Mouse (Mus musculus) heart, embryonic 16.5 days (tissue): ENCODE results near the gene Aim2. TPM values are rescaled to one million over a fixed set of nuclear protein-coding genes. Genes with fewer than 3 reads are reported as not detected.
A peak's percentile ranks its signal among the peaks of the same experiment; 100 is the strongest.
"Not testable (repeated sequence)": the region's sequence is repeated elsewhere in the genome, so short reads cannot be mapped to it uniquely, and the experiment has no call there.

Source experiments
- ATAC-seq: fragments of 200-750 bp; cut with Nextera tagmentation; replicated peaks from 2 replicates; pipeline ENCODE4 v1.8.0; 2017; ENCODE audit warnings: moderate number of reproducible peaks; ENCODE audit not compliant: insufficient read depth, low FRiP score; ENCODE audit errors: extremely low read depth
- H3K27ac ChIP-seq: fragments of 300-500 bp; sonication (generic); 2 replicates; pipeline ENCODE4 v1.5.1; 2014; ENCODE audit warnings: mild to moderate bottlenecking, low read length, control low read depth, moderate library complexity
- H3K27me3 ChIP-seq: fragments of 300-500 bp; sonication (generic); 2 replicates; pipeline ENCODE4 v1.6.1; 2014; ENCODE audit warnings: low read length, mixed read lengths; ENCODE audit not compliant: control insufficient read depth, insufficient read depth
- H3K36me3 ChIP-seq: fragments of 300-500 bp; sonication (generic); 2 replicates; pipeline ENCODE4 v1.6.1; 2014; ENCODE audit not compliant: control insufficient read depth, insufficient read depth
- H3K4me1 ChIP-seq: fragments of 300-500 bp; sonication (generic); 2 replicates; pipeline ENCODE4 v1.6.1; 2014; ENCODE audit warnings: low read length, mixed read lengths; ENCODE audit not compliant: control insufficient read depth, insufficient read depth
- H3K4me2 ChIP-seq: fragments of 300-500 bp; sonication (generic); 2 replicates; pipeline ENCODE4 v1.6.1; 2014; ENCODE audit warnings: low read depth, mild to moderate bottlenecking, control low read depth, low read length
- H3K4me3 ChIP-seq: fragments of 300-500 bp; sonication (generic); 2 replicates; pipeline ENCODE4 v1.5.1; 2014; ENCODE audit warnings: mild to moderate bottlenecking, control low read depth, low read length
- H3K9ac ChIP-seq: fragments of 300-500 bp; sonication (generic); 2 replicates; pipeline ENCODE4 v1.6.1; 2014; ENCODE audit warnings: low read length, control low read depth
- H3K9me3 ChIP-seq: fragments of 300-500 bp; sonication (generic); replicated peaks from 2 replicates; pipeline ENCODE4 v1.6.1; 2016; ENCODE audit warnings: low read length; ENCODE audit not compliant: control insufficient read depth
- WGBS: fragments of 180-500 bp; shearing (Covaris S2); extraction: QIAGEN DNeasy Blood & Tissue Kit; methylation state at CpG from one replicate; pipeline ENCODE4 v1.1.7; 2014; 5-methylcytosine and 5-hydroxymethylcytosine counted together
- polyA plus RNA-seq: library from polyadenylated mRNA; unstranded; fragments of >200 nt; fragmentation: Nextera tagmentation; extraction: Ambion mirVana; gene quantifications from 2 replicates; pipeline ENCODE4 v1.2.1, GENCODE M21; 2015

The Aim2 gene
- polyA plus RNA-seq, 1 experiment from 2014 or later = 2.3 TPM

DNA sequence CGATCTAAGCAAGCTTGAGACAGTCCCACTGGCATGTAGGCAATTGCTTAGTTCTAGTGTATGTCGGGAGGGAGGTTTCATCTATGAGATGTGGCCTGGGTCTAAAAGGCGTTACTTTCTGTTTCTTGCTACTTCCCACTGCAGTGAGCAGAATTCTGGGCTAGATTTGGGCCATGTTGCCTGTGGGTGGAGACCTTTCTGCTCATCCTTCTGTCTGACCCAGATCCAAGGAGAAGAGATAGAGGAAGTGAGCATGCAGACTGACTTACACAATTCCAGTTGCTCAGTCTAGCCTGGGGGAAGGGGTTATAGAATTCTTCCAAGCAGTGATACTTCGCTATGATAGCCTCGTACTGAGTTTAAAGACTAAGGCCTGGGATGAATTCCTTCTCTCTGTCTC, 101.0 kb downstream of the Aim2 start:
- H3K27me3 ChIP-seq = no peaks in the 10 kb centered on the region
- H3K36me3 ChIP-seq = no peaks in the 10 kb centered on the region
- H3K4me2 ChIP-seq = no peak overlapping the region
- no peaks in the 10 kb centered on the region for H3K4me1 ChIP-seq
- 87% methylated on average over 5 of the region's 5 CpGs for WGBS
- no peaks in the 10 kb centered on the region for H3K9me3 ChIP-seq
- ATAC-seq = no peak
- no peak overlapping the region for H3K9ac ChIP-seq
- no peak overlapping the region for H3K27ac ChIP-seq
- no peak overlapping the region for H3K4me3 ChIP-seq

GRCm38 (mm10) chr1:173456139-173456754, 105.6 kb downstream of the Aim2 start:
- no peaks in the 10 kb centered on the region for H3K36me3 ChIP-seq
- H3K27me3 ChIP-seq = no peaks in the 10 kb centered on the region
- H3K9ac ChIP-seq = no peak overlapping the region
- H3K4me3 ChIP-seq = no peak overlapping the region
- no peak overlapping the region for H3K4me2 ChIP-seq
- H3K4me1 ChIP-seq = no peaks in the 10 kb centered on the region
- no peaks in the 10 kb centered on the region for H3K9me3 ChIP-seq
- ATAC-seq = peak; percentile 49; the same call in 1 of the 2 replicates
- 43% methylated on average over 7 of the region's 7 CpGs for WGBS
- no peak overlapping the region for H3K27ac ChIP-seq

DNA sequence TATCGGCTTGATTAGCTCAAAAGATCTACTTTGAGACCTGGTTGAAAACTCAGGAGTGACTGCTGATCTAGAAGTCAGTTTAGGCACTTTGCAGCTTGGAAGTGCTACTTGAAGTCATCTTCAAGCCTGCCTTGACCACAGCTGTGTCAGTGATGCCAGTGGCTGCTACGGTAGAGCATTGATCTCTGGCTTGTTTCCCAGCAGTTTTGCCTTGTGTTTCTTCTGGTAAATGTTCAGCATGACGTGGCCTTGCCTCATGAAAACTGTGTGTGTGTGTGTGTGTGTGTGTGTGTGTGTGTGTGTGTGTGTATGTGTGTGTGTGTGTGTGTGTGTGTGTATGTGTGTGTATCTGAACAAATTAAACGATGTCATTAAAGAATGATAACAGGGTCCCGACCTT, 106.1 kb downstream of the Aim2 start:
- ATAC-seq = no peak
- H3K9me3 ChIP-seq = no peaks in the 10 kb centered on the region
- no peak overlapping the region for H3K9ac ChIP-seq
- no peaks in the 10 kb centered on the region for H3K36me3 ChIP-seq
- H3K4me1 ChIP-seq = no peaks in the 10 kb centered on the region
- no peaks in the 10 kb centered on the region for H3K27me3 ChIP-seq
- no peak overlapping the region for H3K4me3 ChIP-seq
- WGBS = 78% methylated on average over 5 of the region's 5 CpGs
- no peak overlapping the region for H3K27ac ChIP-seq
- no peak overlapping the region for H3K4me2 ChIP-seq

DNA sequence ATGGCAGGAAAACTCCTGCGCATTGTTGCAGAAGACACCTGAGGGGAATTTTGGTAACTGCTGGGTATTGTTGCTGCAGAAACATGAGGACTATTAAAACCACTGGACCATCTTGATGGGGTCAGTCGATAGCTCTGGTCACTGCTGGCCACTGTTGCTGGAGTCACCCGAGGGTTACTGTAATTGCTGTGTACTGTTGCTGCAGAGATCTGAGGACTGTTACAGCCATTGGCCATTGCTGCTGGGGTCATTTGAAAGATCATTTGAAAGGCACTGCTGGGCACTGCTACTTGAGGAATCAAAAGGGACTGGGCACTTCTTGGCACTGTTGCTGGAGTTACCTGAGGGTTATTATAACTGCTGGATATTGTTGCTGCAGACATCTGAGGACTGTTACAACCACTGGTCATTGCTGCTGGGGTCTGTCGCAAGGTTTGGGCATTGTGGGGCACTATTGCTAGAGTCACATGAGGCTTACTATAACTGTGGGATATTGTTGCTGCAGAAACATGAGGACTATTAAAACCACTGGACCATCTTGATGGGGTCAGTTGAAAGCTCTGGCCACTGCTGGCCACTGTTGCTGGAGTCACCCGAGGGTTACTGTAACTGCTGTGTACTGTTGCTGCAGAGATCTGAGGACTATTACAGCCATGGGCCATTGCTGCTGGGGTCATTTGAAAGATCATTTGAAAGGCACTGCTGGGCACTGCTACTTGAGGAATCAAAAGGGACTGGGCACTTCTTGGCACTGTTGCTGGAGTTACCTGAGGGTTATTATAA, 129.9 kb downstream of the Aim2 start:
- not testable (repeated sequence) for H3K4me2 ChIP-seq, H3K4me1 ChIP-seq, ATAC-seq, H3K9ac ChIP-seq, H3K9me3 ChIP-seq, H3K36me3 ChIP-seq, H3K27ac ChIP-seq, H3K4me3 ChIP-seq, H3K27me3 ChIP-seq
- 82% methylated on average over 5 of the region's 5 CpGs for WGBS

GRCm38 (mm10) chr1:173481182-173481574, 130.5 kb downstream of the Aim2 start:
- not testable (repeated sequence) for ATAC-seq, H3K4me2 ChIP-seq, H3K9ac ChIP-seq, H3K27me3 ChIP-seq, H3K4me1 ChIP-seq, H3K9me3 ChIP-seq, H3K36me3 ChIP-seq, H3K4me3 ChIP-seq, H3K27ac ChIP-seq
- 87% methylated on average over 3 of the region's 3 CpGs for WGBS

DNA sequence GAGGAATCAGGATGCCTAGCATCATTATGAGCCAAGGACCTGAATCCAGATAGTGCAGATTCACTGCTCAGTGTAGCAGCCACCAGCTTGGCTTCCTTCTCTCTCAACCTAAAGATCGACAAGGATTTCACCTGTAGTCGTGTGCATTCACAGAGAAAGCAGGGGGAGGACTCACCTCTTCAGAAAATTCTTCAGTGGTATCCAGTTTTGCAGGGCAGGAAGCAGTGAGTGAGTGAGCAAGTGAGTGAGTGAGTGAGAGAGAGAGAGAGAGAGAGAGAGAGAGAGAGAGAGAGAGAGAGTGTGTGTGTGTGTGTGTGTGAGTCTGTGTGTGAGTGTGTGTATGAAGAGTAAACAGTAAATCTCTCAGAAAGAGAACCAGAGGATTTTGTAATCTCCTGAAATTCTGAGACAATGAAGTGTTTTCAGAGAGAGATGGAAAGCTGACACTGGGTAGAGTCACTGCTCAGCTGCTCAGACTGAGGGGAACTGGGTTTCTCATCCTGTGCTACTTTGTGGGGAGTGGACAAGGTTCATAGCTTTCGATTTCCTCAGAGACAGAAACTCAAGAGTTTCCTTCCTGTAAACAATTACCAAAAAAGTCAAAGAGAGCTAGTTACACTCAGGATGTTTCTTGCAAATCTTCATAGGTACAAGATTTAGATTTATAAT, 140.3 kb downstream of the Aim2 start, which contains the start of gene Ifi206:
Gene Ifi206, minus strand, starts transcription at position 230 of the 669 bp plus-strand sequence.
- not testable (repeated sequence) for H3K9me3 ChIP-seq, H3K27me3 ChIP-seq, H3K36me3 ChIP-seq, H3K9ac ChIP-seq, H3K4me3 ChIP-seq, H3K4me1 ChIP-seq, ATAC-seq, H3K27ac ChIP-seq, H3K4me2 ChIP-seq
- 55% methylated on average over 3 of the region's 3 CpGs for WGBS

DNA sequence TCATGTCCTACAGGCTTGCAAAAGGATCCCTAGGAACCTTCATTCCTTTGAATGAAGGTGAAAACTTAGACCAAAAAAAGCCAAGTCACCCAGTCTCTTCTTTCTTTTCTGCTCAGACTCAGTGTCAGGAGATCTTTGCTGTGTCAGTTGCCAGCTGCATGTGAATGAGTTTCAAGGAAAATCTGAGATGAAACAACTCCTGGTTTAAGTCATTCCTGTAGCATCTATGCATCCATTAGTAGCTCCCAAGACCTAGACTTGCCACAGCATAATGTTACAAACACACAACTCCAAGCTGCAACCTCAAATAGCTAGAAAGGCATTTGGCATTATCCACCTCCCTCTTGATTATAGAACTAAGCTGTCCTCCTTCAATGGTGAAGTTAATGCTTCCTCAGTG, 140.8 kb downstream of the Aim2 start:
- H3K9ac ChIP-seq, H3K4me3 ChIP-seq, H3K36me3 ChIP-seq, H3K9me3 ChIP-seq, H3K27me3 ChIP-seq, H3K27ac ChIP-seq, ATAC-seq, H3K4me2 ChIP-seq, H3K4me1 ChIP-seq: not testable (repeated sequence)

GRCm38 (mm10) chr1:173510595-173510994, 159.9 kb downstream of the Aim2 start:
- WGBS = 84% methylated on average over 2 of the region's 2 CpGs

More at GRCm38 (mm10) chr1:173510595-173510994, 159.9 kb downstream of the Aim2 start:
- not testable (repeated sequence) for H3K4me1 ChIP-seq, H3K36me3 ChIP-seq, H3K9me3 ChIP-seq, H3K4me2 ChIP-seq, H3K4me3 ChIP-seq, ATAC-seq, H3K9ac ChIP-seq, H3K27ac ChIP-seq, H3K27me3 ChIP-seq
